Mouse (Mus musculus): ENCODE measurements at regions not wholly inside any gene's neighbourhood (a gene's known extent, or its start where the extent isn't known, plus 50 kb on each side); places are given as distances from the start of the nearest gene placed in this dataset.

GRCm38 (mm10) chr10:21745940-21746487 is 136.0 kb upstream of the Sgk1 start:
- TF ChIP-seq CTCF (IDR thresholded peaks at IDR 0.05; ENCODE audit: control insufficient read depth, insufficient read depth, insufficient read length) (no peak), CEBPB (IDR thresholded peaks at IDR 0.05; ENCODE audit: low read depth) (no peak), MAX (IDR thresholded peaks at IDR 0.05) (no peak), MYOG (IDR thresholded peaks at IDR 0.05; ENCODE audit: control insufficient read depth, extremely low read depth, insufficient read length) (no peak), FOSL1 (IDR thresholded peaks at IDR 0.05; ENCODE audit: insufficient read depth, low read length, poor library complexity, severe bottlenecking) (no peak), MYOD1 (IDR thresholded peaks at IDR 0.05; ENCODE audit: control insufficient read depth, insufficient read length, low read depth) (no peak), USF1 (IDR thresholded peaks at IDR 0.05; ENCODE audit: low read depth) (no peak)
- no peaks in the 10 kb centered on the region for H3K36me3 ChIP-seq (ENCODE audit: control insufficient read depth, insufficient read depth)
- H3K79me3 ChIP-seq (ENCODE audit: low read depth): no peaks in the 10 kb centered on the region
- H3K27me3 ChIP-seq (ENCODE audit: control insufficient read depth, insufficient read depth, insufficient read length): no peaks in the 10 kb centered on the region
- no peak overlapping the region for H3K4me3 ChIP-seq (ENCODE audit: insufficient read depth, poor library complexity, severe bottlenecking)
- no peak overlapping the region for H3ac ChIP-seq (ENCODE audit: control insufficient read depth, insufficient read length, low read depth)
- no peaks in the 10 kb centered on the region for H3K79me2 ChIP-seq (ENCODE audit: control insufficient read depth, insufficient read depth)

GRCm38 (mm10) chr10:21746713-21747112 is 135.3 kb upstream of the Sgk1 start:
- H3K79me3 ChIP-seq (ENCODE audit: low read depth): no peaks in the 10 kb centered on the region
- no peaks in the 10 kb centered on the region for H3K27me3 ChIP-seq (ENCODE audit: control insufficient read depth, insufficient read depth, insufficient read length)
- H3K79me2 ChIP-seq (ENCODE audit: control insufficient read depth, insufficient read depth): no peaks in the 10 kb centered on the region
- no peaks in the 10 kb centered on the region for H3K36me3 ChIP-seq (ENCODE audit: control insufficient read depth, insufficient read depth)
- H3K4me3 ChIP-seq (ENCODE audit: insufficient read depth, poor library complexity, severe bottlenecking): no peak overlapping the region
- TF ChIP-seq CTCF (IDR thresholded peaks at IDR 0.05; ENCODE audit: control insufficient read depth, insufficient read depth, insufficient read length): no peak
- no peak for TF ChIP-seq USF1 (IDR thresholded peaks at IDR 0.05; ENCODE audit: low read depth)
- TF ChIP-seq MYOD1 (IDR thresholded peaks at IDR 0.05; ENCODE audit: control insufficient read depth, insufficient read length, low read depth): no peak
- TF ChIP-seq MYOG (IDR thresholded peaks at IDR 0.05; ENCODE audit: control insufficient read depth, extremely low read depth, insufficient read length): no peak
- TF ChIP-seq FOSL1 (IDR thresholded peaks at IDR 0.05; ENCODE audit: insufficient read depth, low read length, poor library complexity, severe bottlenecking): no peak
- TF ChIP-seq MAX (IDR thresholded peaks at IDR 0.05): no peak
- TF ChIP-seq CEBPB (IDR thresholded peaks at IDR 0.05; ENCODE audit: low read depth): no peak
- no peak overlapping the region for H3ac ChIP-seq (ENCODE audit: control insufficient read depth, insufficient read length, low read depth)

GRCm38 (mm10) chr10:21751326-21751725 is 130.7 kb upstream of the Sgk1 start:
- Histone ChIP-seq H3K4me3 (ENCODE audit: insufficient read depth, poor library complexity, severe bottlenecking) (no peak overlapping the region), H3ac (ENCODE audit: control insufficient read depth, insufficient read length, low read depth) (no peak overlapping the region), H3K27me3 (ENCODE audit: control insufficient read depth, insufficient read depth, insufficient read length) (no peaks in the 10 kb centered on the region), H3K79me3 (ENCODE audit: low read depth) (no peaks in the 10 kb centered on the region), H3K79me2 (ENCODE audit: control insufficient read depth, insufficient read depth) (no peaks in the 10 kb centered on the region), H3K36me3 (ENCODE audit: control insufficient read depth, insufficient read depth) (no peaks in the 10 kb centered on the region)
- TF ChIP-seq FOSL1 (IDR thresholded peaks at IDR 0.05; ENCODE audit: insufficient read depth, low read length, poor library complexity, severe bottlenecking): no peak
- no peak for TF ChIP-seq USF1 (IDR thresholded peaks at IDR 0.05; ENCODE audit: low read depth)
- TF ChIP-seq MYOG (IDR thresholded peaks at IDR 0.05; ENCODE audit: control insufficient read depth, extremely low read depth, insufficient read length): no peak
- TF ChIP-seq CTCF (IDR thresholded peaks at IDR 0.05; ENCODE audit: control insufficient read depth, insufficient read depth, insufficient read length): no peak
- TF ChIP-seq CEBPB (IDR thresholded peaks at IDR 0.05; ENCODE audit: low read depth): no peak

GRCm38 (mm10) chr10:21752392-21752791 is 129.6 kb upstream of the Sgk1 start:
- TF ChIP-seq MAX (IDR thresholded peaks at IDR 0.05) (no peak), MYOG (IDR thresholded peaks at IDR 0.05; ENCODE audit: control insufficient read depth, extremely low read depth, insufficient read length) (no peak), CTCF (IDR thresholded peaks at IDR 0.05; ENCODE audit: control insufficient read depth, insufficient read depth, insufficient read length) (no peak), MYOD1 (IDR thresholded peaks at IDR 0.05; ENCODE audit: control insufficient read depth, insufficient read length, low read depth) (no peak), CEBPB (IDR thresholded peaks at IDR 0.05; ENCODE audit: low read depth) (no peak), FOSL1 (IDR thresholded peaks at IDR 0.05; ENCODE audit: insufficient read depth, low read length, poor library complexity, severe bottlenecking) (no peak), USF1 (IDR thresholded peaks at IDR 0.05; ENCODE audit: low read depth) (no peak)
- no peak overlapping the region for H3K4me3 ChIP-seq (ENCODE audit: insufficient read depth, poor library complexity, severe bottlenecking)
- H3K79me2 ChIP-seq (ENCODE audit: control insufficient read depth, insufficient read depth): no peaks in the 10 kb centered on the region
- H3ac ChIP-seq (ENCODE audit: control insufficient read depth, insufficient read length, low read depth): no peak overlapping the region
- no peaks in the 10 kb centered on the region for H3K27me3 ChIP-seq (ENCODE audit: control insufficient read depth, insufficient read depth, insufficient read length)
- H3K79me3 ChIP-seq (ENCODE audit: low read depth): no peaks in the 10 kb centered on the region
- H3K36me3 ChIP-seq (ENCODE audit: control insufficient read depth, insufficient read depth): no peaks in the 10 kb centered on the region

- Histone ChIP-seq H3K36me3 (ENCODE audit: control insufficient read depth, insufficient read depth) (no peaks in the 10 kb centered on the region), H3K79me3 (ENCODE audit: low read depth) (no peaks in the 10 kb centered on the region), H3K4me3 (ENCODE audit: insufficient read depth, poor library complexity, severe bottlenecking) (no peak overlapping the region), H3K27me3 (ENCODE audit: control insufficient read depth, insufficient read depth, insufficient read length) (no peaks in the 10 kb centered on the region), H3ac (ENCODE audit: control insufficient read depth, insufficient read length, low read depth) (no peak overlapping the region), H3K79me2 (ENCODE audit: control insufficient read depth, insufficient read depth) (no peaks in the 10 kb centered on the region)
- no peak for TF ChIP-seq CEBPB (IDR thresholded peaks at IDR 0.05; ENCODE audit: low read depth)
- no peak for TF ChIP-seq FOSL1 (IDR thresholded peaks at IDR 0.05; ENCODE audit: insufficient read depth, low read length, poor library complexity, severe bottlenecking)
- no peak for TF ChIP-seq MAX (IDR thresholded peaks at IDR 0.05)
- TF ChIP-seq USF1 (IDR thresholded peaks at IDR 0.05; ENCODE audit: low read depth): no peak
- TF ChIP-seq MYOG (IDR thresholded peaks at IDR 0.05; ENCODE audit: control insufficient read depth, extremely low read depth, insufficient read length): no peak
- no peak for TF ChIP-seq MYOD1 (IDR thresholded peaks at IDR 0.05; ENCODE audit: control insufficient read depth, insufficient read length, low read depth)
- no peak for TF ChIP-seq CTCF (IDR thresholded peaks at IDR 0.05; ENCODE audit: control insufficient read depth, insufficient read depth, insufficient read length)
These were observed 127.0 kb upstream of the Sgk1 start for GRCm38 (mm10) chr10:21754763-21755548.

Measured in C2C12 (cell line).